Mouse (Mus musculus): ENCODE results near the gene Babam2.

DNA sequence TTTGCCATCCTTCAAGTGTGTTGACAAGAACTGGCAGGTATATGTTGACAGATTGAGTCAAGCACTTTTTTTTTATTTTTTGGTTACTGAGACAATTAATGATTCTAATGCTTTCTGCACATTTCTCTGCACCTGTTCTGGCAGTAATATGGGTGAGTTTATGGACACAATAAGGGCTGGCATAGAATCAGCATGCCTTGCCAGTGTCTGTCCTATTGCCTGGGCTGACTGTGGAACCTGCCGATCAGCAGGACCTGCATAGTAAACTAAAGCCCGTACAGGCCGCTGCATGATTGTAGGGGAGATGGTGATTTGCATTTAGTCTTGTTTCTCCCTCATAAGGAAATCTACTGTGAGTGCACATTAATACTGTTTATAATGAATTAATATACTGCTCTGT, 178.0 kb downstream of the Babam2 start:
- TF ChIP-seq CTCF (IDR thresholded peaks at IDR 0.05; ENCODE audit: extremely low read depth, insufficient read depth, low read length): no peak
- no peak for TF ChIP-seq POLR2A (IDR thresholded peaks at IDR 0.05; ENCODE audit: extremely low read depth, insufficient read depth, low read length)
